9 mouse cellular contexts compared by ENCODE assay signal in the genomic region with DNA sequence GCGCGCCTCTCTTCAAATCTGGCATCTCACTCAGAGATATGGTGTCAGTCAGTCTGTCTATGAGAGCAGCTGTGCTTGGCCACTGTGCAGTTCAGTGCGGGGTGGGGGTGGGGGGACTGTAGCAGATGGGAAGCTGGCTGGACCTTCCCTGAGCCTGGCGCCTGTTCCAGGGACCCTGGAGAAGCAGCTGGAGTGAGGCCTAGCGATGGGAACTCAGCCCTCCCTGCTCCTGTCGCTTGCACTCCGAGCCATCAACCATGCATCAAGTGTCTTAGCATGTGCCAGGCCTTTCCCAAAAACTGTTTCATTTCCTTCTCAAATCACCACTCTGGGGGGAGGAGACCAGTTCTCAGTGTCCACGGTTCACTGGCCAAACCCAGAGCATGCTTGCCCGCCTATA. TPM values are rescaled to one million over a fixed set of nuclear protein-coding genes. Genes with fewer than 3 reads are reported as not detected.
DNase-seq lines count a peak whose midpoint lies in the region; ATAC-seq and TF ChIP-seq lines count a peak whose summit lies in the region.
"Had no signal": no experiment of that assay in that cellular context is flagged by ENCODE, and none has a peak within 500 bp of the region (broad histone marks: within the 10 kb centered on the region; RNA-seq: fewer than 3 reads in every experiment).

No protein-coding gene starts in this region.

- TF ChIP-seq CTCF in lung, postnatal 0 days (IDR thresholded peaks at IDR 0.05): no peak

- H3K36me3 ChIP-seq in forebrain, embryonic 14.5 days (ENCODE audit: control insufficient read depth, insufficient read depth, low read length): 0 out of 2 replicates have a peak, but pooled peaks cover 5% of the 10 kb centered on the region
- H3K36me3 ChIP-seq in forebrain, embryonic 11.5 days (ENCODE audit: control insufficient read depth, insufficient read depth, low read length): no peaks in the 10 kb centered on the region
- H3K36me3 ChIP-seq in lung, postnatal 0 days (ENCODE audit: insufficient read depth, low read length): no peaks in the 10 kb centered on the region
- peaks cover 22% of the 10 kb centered on the region for H3K36me3 ChIP-seq in hindbrain, embryonic 13.5 days

- no peak overlapping the region for H3K9ac ChIP-seq in forebrain, embryonic 14.5 days (ENCODE audit: low read length)
- H3K9ac ChIP-seq in forebrain, embryonic 11.5 days (ENCODE audit: low read length): no peak overlapping the region
- H3K9ac ChIP-seq in lung, postnatal 0 days (replicated peaks; ENCODE audit: low read depth): no peak overlapping the region
- H3K9ac ChIP-seq in hindbrain, embryonic 13.5 days: no peak overlapping the region
- H3K9ac ChIP-seq: neural tube, embryonic 13.5 days had no signal

- no peak overlapping the region for H3K4me3 ChIP-seq in forebrain, embryonic 14.5 days (ENCODE audit: low read depth, low read length)
- H3K4me3 ChIP-seq in forebrain, embryonic 11.5 days (ENCODE audit: low read depth, low read length): no peak overlapping the region
- no peak overlapping the region for H3K4me3 ChIP-seq in lung, postnatal 0 days (ENCODE audit: low read depth, low read length)
- no peak overlapping the region for H3K4me3 ChIP-seq in hindbrain, embryonic 13.5 days
- H3K4me3 ChIP-seq: neural tube, embryonic 13.5 days had no signal

- no peak for TF ChIP-seq EP300 in lung, postnatal 0 days (IDR thresholded peaks at IDR 0.05)

- no peak overlapping the region for H3K4me2 ChIP-seq in forebrain, embryonic 14.5 days (ENCODE audit: low read length)
- no peak overlapping the region for H3K4me2 ChIP-seq in forebrain, embryonic 11.5 days (ENCODE audit: low read depth, low read length, severe bottlenecking)
- no peak overlapping the region for H3K4me2 ChIP-seq in lung, postnatal 0 days (replicated peaks; ENCODE audit: low read depth, low read length)
- H3K4me2 ChIP-seq in hindbrain, embryonic 13.5 days: no peak overlapping the region
- H3K4me2 ChIP-seq: neural tube, embryonic 13.5 days had no signal

- 0 out of 2 replicates have a peak, but pooled peaks cover 4% of the 10 kb centered on the region for H3K27me3 ChIP-seq in forebrain, embryonic 14.5 days (replicated peaks; ENCODE audit: control insufficient read depth, insufficient read depth, low read length)
- H3K27me3 ChIP-seq in forebrain, embryonic 11.5 days (ENCODE audit: control insufficient read depth, insufficient read depth, low read length): peaks cover 4% of the 10 kb centered on the region
- H3K27me3 ChIP-seq in lung, postnatal 0 days (replicated peaks; ENCODE audit: insufficient read depth, low read length): no peaks in the 10 kb centered on the region
- H3K27me3 ChIP-seq in hindbrain, embryonic 13.5 days: peaks cover 6% of the 10 kb centered on the region; the same call in 1 of the 2 replicates
- H3K27me3 ChIP-seq: neural tube, embryonic 13.5 days had no signal

- 0 out of 2 replicates have a peak, but pooled peaks have one; percentile 19 for ATAC-seq in forebrain, embryonic 14.5 days
- no peak for ATAC-seq in forebrain, embryonic 11.5 days (replicated peaks; ENCODE audit: low FRiP score)
- ATAC-seq in lung, postnatal 0 days: peak; percentile 69
- ATAC-seq in hindbrain, embryonic 13.5 days (ENCODE audit: low FRiP score): no peak

- H3K9me3 ChIP-seq in forebrain, embryonic 14.5 days (replicated peaks; ENCODE audit: control insufficient read depth, low read length): no peaks in the 10 kb centered on the region
- H3K9me3 ChIP-seq in forebrain, embryonic 11.5 days (ENCODE audit: control insufficient read depth, low read length): no peaks in the 10 kb centered on the region
- no peaks in the 10 kb centered on the region for H3K9me3 ChIP-seq in lung, postnatal 0 days (ENCODE audit: low read length)
- 0 out of 2 replicates have a peak, but pooled peaks cover 4% of the 10 kb centered on the region for H3K9me3 ChIP-seq in hindbrain, embryonic 13.5 days
- H3K9me3 ChIP-seq: neural tube, embryonic 13.5 days had no signal

- 76% methylated on average over 9 of the region's 9 CpGs for WGBS in forebrain, embryonic 14.5 days
- 80% methylated on average over 9 of the region's 9 CpGs for WGBS in forebrain, embryonic 11.5 days
- 49% methylated on average over 9 of the region's 9 CpGs for WGBS in lung, postnatal 0 days
- 73% methylated on average over 9 of the region's 9 CpGs for WGBS in hindbrain, embryonic 13.5 days

- no peak for DNase-seq in forebrain, embryonic 14.5 days (ENCODE audit: low spot score)
- DNase-seq in forebrain, embryonic 11.5 days (ENCODE audit: low spot score): no peak
- peak; percentile 48 for DNase-seq in lung, postnatal 0 days (ENCODE audit: low spot score)
- DNase-seq in lung, postnatal 36 days: no peak
- peak; percentile 73 for DNase-seq in skeletal muscle tissue, adult 2 months (ENCODE audit: low read depth, low spot score)
- no peak for DNase-seq in spleen, postnatal 10 days (ENCODE audit: low spot score in 2 of 2)
- no peak for DNase-seq in frontal cortex, postnatal 25 days (ENCODE audit: low spot score in 2 of 2)

- H3K4me1 ChIP-seq in forebrain, embryonic 14.5 days (ENCODE audit: control insufficient read depth, insufficient read depth, low read length): 0 out of 2 replicates have a peak, but pooled peaks cover 2% of the 10 kb centered on the region
- no peaks in the 10 kb centered on the region for H3K4me1 ChIP-seq in forebrain, embryonic 11.5 days (replicated peaks; ENCODE audit: control insufficient read depth, insufficient read depth, low read length)
- no peaks in the 10 kb centered on the region for H3K4me1 ChIP-seq in lung, postnatal 0 days (ENCODE audit: insufficient read depth, low read depth, low read length)
- peaks cover 30% of the 10 kb centered on the region for H3K4me1 ChIP-seq in hindbrain, embryonic 13.5 days (replicated peaks)

- H3K27ac ChIP-seq in forebrain, embryonic 14.5 days (ENCODE audit: low read depth, low read length): no peak overlapping the region
- no peak overlapping the region for H3K27ac ChIP-seq in forebrain, embryonic 11.5 days (ENCODE audit: low read depth, low read length)
- no peak overlapping the region for H3K27ac ChIP-seq in lung, postnatal 0 days (ENCODE audit: low read length)
- peak overlapping the region; percentile 19; the same call in 1 of the 2 replicates for H3K27ac ChIP-seq in hindbrain, embryonic 13.5 days
- H3K27ac ChIP-seq: neural tube, embryonic 13.5 days had no signal

RNA-seq across cellular contexts. Expression of a gene that starts 5.4 kb away (rescaled TPM):
- polyA plus RNA-seq in forebrain, embryonic 14.5 days (2014; fragmentation: Nextera tagmentation; extraction: Ambion mirVana): 11.7 and 16.6 TPM in 2 replicates
- polyA plus RNA-seq in forebrain, embryonic 11.5 days (2014; fragmentation: Nextera tagmentation; extraction: Ambion mirVana): 1.9 and 2.8 TPM in 2 replicates
- polyA plus RNA-seq in lung, postnatal 0 days (2015; fragmentation: Nextera tagmentation; extraction: Ambion mirVana): 0.82 and 0.83 TPM in 2 replicates
- polyA plus RNA-seq in hindbrain, embryonic 13.5 days (2015; fragmentation: Nextera tagmentation; extraction: Ambion mirVana): 23.3 and 24.1 TPM in 2 replicates

RNA-seq across cellular contexts. Expression of a gene that starts 32.0 kb away (rescaled TPM):
- polyA plus RNA-seq in forebrain, embryonic 14.5 days (2014; fragmentation: Nextera tagmentation; extraction: Ambion mirVana): 6.7 and 7.2 TPM in 2 replicates
- polyA plus RNA-seq in forebrain, embryonic 11.5 days (2014; fragmentation: Nextera tagmentation; extraction: Ambion mirVana): 3.1 and 3.7 TPM in 2 replicates
- 12.7 and 19.0 TPM in 2 replicates for polyA plus RNA-seq in lung, postnatal 0 days (2015; fragmentation: Nextera tagmentation; extraction: Ambion mirVana)
- 7.5 and 9.4 TPM in 2 replicates for polyA plus RNA-seq in hindbrain, embryonic 13.5 days (2015; fragmentation: Nextera tagmentation; extraction: Ambion mirVana)

RNA-seq across cellular contexts. Expression of a gene that starts 35.0 kb away (rescaled TPM):
- polyA plus RNA-seq in forebrain, embryonic 14.5 days (2014; fragmentation: Nextera tagmentation; extraction: Ambion mirVana): 77.5 and 87.1 TPM in 2 replicates
- polyA plus RNA-seq in forebrain, embryonic 11.5 days (2014; fragmentation: Nextera tagmentation; extraction: Ambion mirVana): 118 TPM in 2 replicates
- polyA plus RNA-seq in lung, postnatal 0 days (2015; fragmentation: Nextera tagmentation; extraction: Ambion mirVana): 70.7 and 72.5 TPM in 2 replicates
- 103 and 107 TPM in 2 replicates for polyA plus RNA-seq in hindbrain, embryonic 13.5 days (2015; fragmentation: Nextera tagmentation; extraction: Ambion mirVana)

RNA-seq across cellular contexts. Expression of a gene that starts 35.1 kb away (rescaled TPM):
- polyA plus RNA-seq in forebrain, embryonic 14.5 days (2014; fragmentation: Nextera tagmentation; extraction: Ambion mirVana): 1.3 and 1.6 TPM in 2 replicates
- polyA plus RNA-seq in forebrain, embryonic 11.5 days (2014; fragmentation: Nextera tagmentation; extraction: Ambion mirVana): 2.5 and 3.5 TPM in 2 replicates
- polyA plus RNA-seq in lung, postnatal 0 days (2015; fragmentation: Nextera tagmentation; extraction: Ambion mirVana): 3.7 and 5.6 TPM in 2 replicates
- 2.0 and 2.2 TPM in 2 replicates for polyA plus RNA-seq in hindbrain, embryonic 13.5 days (2015; fragmentation: Nextera tagmentation; extraction: Ambion mirVana)

Comparison
In these comparisons a context has a peak if more than half of its experiments do, and no peak if none do; other contexts are left out.
1. ATAC-seq: peak in forebrain, embryonic 14.5 days (single experiment) and lung, postnatal 0 days (single experiment); none in forebrain, embryonic 11.5 days (single experiment) and hindbrain, embryonic 13.5 days (single experiment).
2. DNase-seq: peak in lung, postnatal 0 days (single experiment) and skeletal muscle tissue, adult 2 months (single experiment); none in forebrain, embryonic 14.5 days (single experiment), forebrain, embryonic 11.5 days (single experiment), lung, postnatal 36 days (single experiment), spleen, postnatal 10 days (0 of 2) and frontal cortex, postnatal 25 days (0 of 2).